Mouse (Mus musculus) kidney, adult 2 months (tissue): Measurements from ENCODE around the gene Gm10282. TPM values are rescaled to one million over a fixed set of nuclear protein-coding genes. Genes with fewer than 3 reads are reported as not detected.

Experiments used
- DNase-seq: peaks from one replicate; pipeline ENCODE4 v3.0.0; 2021
- H3K27ac ChIP-seq: fragments of 200-500 bp; 2 replicates; pipeline ENCODE4 v1.5.1; 2012; ENCODE audit warnings: low read depth, low read length, control low read depth, inconsistent platforms; ENCODE audit not compliant: insufficient read depth
- H3K27me3 ChIP-seq: fragments of 200-500 bp; replicated peaks from 2 replicates; pipeline ENCODE4 v1.6.1; 2012; ENCODE audit warnings: mild to moderate bottlenecking, moderate library complexity, low read length, inconsistent platforms; ENCODE audit not compliant: control insufficient read depth, insufficient read depth
- H3K36me3 ChIP-seq: fragments of 200-500 bp; 2 replicates; pipeline ENCODE4 v1.6.1; 2012; ENCODE audit warnings: mild to moderate bottlenecking, moderate library complexity, low read length, inconsistent platforms; ENCODE audit not compliant: control insufficient read depth, insufficient read depth
- H3K4me1 ChIP-seq: fragments of 200-500 bp; 2 replicates; pipeline ENCODE4 v1.6.1; 2011; ENCODE audit warnings: low read length; ENCODE audit not compliant: control insufficient read depth, insufficient read depth
- H3K4me3 ChIP-seq: fragments of 200-500 bp; 2 replicates; pipeline ENCODE4 v1.5.1; 2011; ENCODE audit warnings: mild to moderate bottlenecking, low read depth, low read length, control low read depth; ENCODE audit not compliant: insufficient read depth
- CTCF ChIP-seq: fragments of 200-500 bp; conservative IDR thresholded peaks from 2 replicates; pipeline ENCODE4 v1.5.1; 2011; ENCODE audit warnings: low read depth, mild to moderate bottlenecking, control low read depth, low read length, moderate library complexity, mixed read lengths; ENCODE audit not compliant: insufficient read depth, insufficient read length
- POLR2A ChIP-seq: fragments of 200-500 bp; IDR thresholded peaks from one replicate; pipeline ENCODE4 v1.6.1; 2011; ENCODE audit warnings: low read depth, low read length, control low read depth
- WGBS: fragments of 180-500 bp; shearing (Covaris S2); methylation state at CpG from one replicate; pipeline ENCODE4 v1.1.7; 2018; 5-methylcytosine and 5-hydroxymethylcytosine counted together
- polyA plus RNA-seq: library from polyadenylated mRNA; depleted of rRNA; stranded (reverse); fragments of >200 nt; gene quantifications from 2 replicates; pipeline ENCODE4 v1.2.3, GENCODE M21; 2012

Gene Gm10282
- polyA plus RNA-seq, 1 experiment, result 2.8 TPM

GRCm38 (mm10) chr8:72306913-72307312 lies 1.9 kb upstream of the Gm10282 start:
- WGBS, result 81% methylated on average over 5 of the region's 5 CpGs
- Histone ChIP-seq H3K27ac (no peak overlapping the region), H3K4me3 (no peak overlapping the region), H3K4me1 (peaks cover 8% of the 10 kb centered on the region; the same call in 1 of the 2 replicates), H3K27me3 (no peaks in the 10 kb centered on the region), H3K36me3 (no peaks in the 10 kb centered on the region)
- TF ChIP-seq POLR2A, result no peak
- TF ChIP-seq CTCF, result no peak
- DNase-seq, result no peak

GRCm38 (mm10) chr8:72303633-72304032 lies 1.4 kb downstream of the Gm10282 start:
- WGBS, result 49% methylated on average over 8 of the region's 8 CpGs
- no peaks in the 10 kb centered on the region for H3K27me3 ChIP-seq
- DNase-seq, result peak; percentile 82
- TF ChIP-seq CTCF (no peak), POLR2A (peak; percentile 39)
- no peak overlapping the region; the same call in 1 of the 2 replicates for H3K27ac ChIP-seq
- no peak overlapping the region for H3K4me3 ChIP-seq
- H3K36me3 ChIP-seq, result no peaks in the 10 kb centered on the region
- 0 out of 2 replicates have a peak, but pooled peaks cover 4% of the 10 kb centered on the region for H3K4me1 ChIP-seq

GRCm38 (mm10) chr8:72302986-72303612 lies 2.0 kb downstream of the Gm10282 start:
- Histone ChIP-seq H3K36me3 (no peaks in the 10 kb centered on the region), H3K27ac (peak overlapping the region; percentile 91), H3K4me1 (0 out of 2 replicates have a peak, but pooled peaks cover 4% of the 10 kb centered on the region), H3K4me3 (no peak overlapping the region), H3K27me3 (no peaks in the 10 kb centered on the region)
- TF ChIP-seq CTCF, result no peak
- no peak for TF ChIP-seq POLR2A
- no peak for DNase-seq
- 48% methylated on average over 8 of the region's 8 CpGs for WGBS

- H3K4me3 ChIP-seq, result no peak overlapping the region
- WGBS, result 56% methylated on average over 5 of the region's 5 CpGs
- no peaks in the 10 kb centered on the region for H3K27me3 ChIP-seq
- 0 out of 2 replicates have a peak, but pooled peaks cover 4% of the 10 kb centered on the region for H3K4me1 ChIP-seq
- H3K27ac ChIP-seq, result no peak overlapping the region
- H3K36me3 ChIP-seq, result no peaks in the 10 kb centered on the region
- no peak for TF ChIP-seq POLR2A
- no peak for TF ChIP-seq CTCF
- DNase-seq, result no peak
Measured at GRCm38 (mm10) chr8:72301497-72301896, 3.6 kb downstream of the Gm10282 start.

- 74% methylated on average over 9 of the region's 9 CpGs for WGBS
- H3K27ac ChIP-seq, result no peak overlapping the region
- no peaks in the 10 kb centered on the region for H3K36me3 ChIP-seq
- H3K27me3 ChIP-seq, result no peaks in the 10 kb centered on the region
- TF ChIP-seq CTCF (no peak), POLR2A (no peak)
- no peak for DNase-seq
- H3K4me1 ChIP-seq, result 0 out of 2 replicates have a peak, but pooled peaks cover 4% of the 10 kb centered on the region
- no peak overlapping the region for H3K4me3 ChIP-seq
Measured at GRCm38 (mm10) chr8:72300654-72301400, 4.2 kb downstream of the Gm10282 start.

GRCm38 (mm10) chr8:72298928-72299327 lies 6.1 kb downstream of the Gm10282 start:
- H3K4me3 ChIP-seq, result no peak overlapping the region
- no peak overlapping the region for H3K27ac ChIP-seq
- H3K27me3 ChIP-seq, result no peaks in the 10 kb centered on the region
- H3K36me3 ChIP-seq, result no peaks in the 10 kb centered on the region
- no peak for TF ChIP-seq POLR2A
- 100% methylated on average over 1 of the region's 1 CpGs for WGBS
- H3K4me1 ChIP-seq, result 0 out of 2 replicates have a peak, but pooled peaks cover 4% of the 10 kb centered on the region
- DNase-seq, result no peak

- TF ChIP-seq POLR2A, result no peak
- TF ChIP-seq CTCF, result no peak
- Histone ChIP-seq H3K4me3 (no peak overlapping the region), H3K4me1 (no peaks in the 10 kb centered on the region), H3K27ac (peak overlapping the region; percentile 26; the same call in 1 of the 2 replicates), H3K27me3 (no peaks in the 10 kb centered on the region), H3K36me3 (no peaks in the 10 kb centered on the region)
- DNase-seq, result no peak
- 97% methylated on average over 8 of the region's 8 CpGs for WGBS
Measured at GRCm38 (mm10) chr8:72296561-72296960, 8.5 kb downstream of the Gm10282 start.
